Mouse (Mus musculus): ENCODE results near the gene Fgfr1op2.

Fgfr1op2 gene

GRCm38 (mm10) chr6:146641621-146642210 is 64.7 kb downstream of the Fgfr1op2 start:
- DNase-seq (ENCODE audit: low spot score) = no peak

- DNase-seq (ENCODE audit: low spot score) = peak; percentile 97
These were observed 65.5 kb downstream of the Fgfr1op2 start, which contains the start of the genes Med21 and Tm7sf3 for GRCm38 (mm10) chr6:146642276-146643183. Gene Med21, plus strand, starts transcription at chr6:146642547. Gene Tm7sf3, minus strand, starts transcription at chr6:146642824.

GRCm38 (mm10) chr6:146643184-146643570 is 66.2 kb downstream of the Fgfr1op2 start:
- no peak for DNase-seq (ENCODE audit: low spot score)
